8 mouse cellular contexts compared by ENCODE assay signal in genomic region chr15:103339961-103340337, GRCm38 (mm10). TPM values are rescaled to one million over a fixed set of nuclear protein-coding genes. Genes with fewer than 3 reads are reported as not detected.
DNase-seq lines count a peak whose midpoint lies in the region; ATAC-seq and TF ChIP-seq lines count a peak whose summit lies in the region.

Gene Zfp385a (minus strand): TSS chr15:103340093.

- WGBS in embryonic facial prominence, embryonic 10.5 days, result 0% methylated on average over 26 of the region's 26 CpGs
- 1% methylated on average over 26 of the region's 26 CpGs for WGBS in heart, embryonic 13.5 days
- under 1% methylated on average over 25 of the region's 26 CpGs for WGBS in liver, embryonic 14.5 days (ENCODE audit: insufficient replicate concordance)

- H3K9me3 ChIP-seq in embryonic facial prominence, embryonic 10.5 days, result no peaks in the 10 kb centered on the region
- H3K9me3 ChIP-seq in heart, embryonic 13.5 days, result no peaks in the 10 kb centered on the region
- H3K9me3 ChIP-seq in liver, embryonic 14.5 days (ENCODE audit: control insufficient read depth, low read length), result no peaks in the 10 kb centered on the region

- peak; percentile 52 for DNase-seq in urinary bladder, postnatal 25 days (ENCODE audit: low spot score)
- DNase-seq in urinary bladder, adult 2 months (ENCODE audit: low spot score), result no peak
- peak; percentile 74 for DNase-seq in embryonic facial prominence, embryonic 10.5 days (ENCODE audit: low spot score)
- peak; percentile 55 to 66 for DNase-seq in kidney, postnatal 25 days
- DNase-seq in liver, embryonic 14.5 days (ENCODE audit: low read depth in 3 of 3, low spot score in 3 of 3), result no peak
- DNase-seq in retina, embryonic 14.5 days (ENCODE audit: low spot score), result peak; percentile 70
- peak; percentile 87 for DNase-seq in thymus, postnatal 25 days

- H3K36me3 ChIP-seq in embryonic facial prominence, embryonic 10.5 days (replicated peaks), result peaks cover 13% of the 10 kb centered on the region
- peaks cover 27% of the 10 kb centered on the region for H3K36me3 ChIP-seq in heart, embryonic 13.5 days
- no peaks in the 10 kb centered on the region for H3K36me3 ChIP-seq in liver, embryonic 14.5 days (replicated peaks; ENCODE audit: control insufficient read depth, insufficient read depth, low read depth)

- TF ChIP-seq CTCF in liver, embryonic 14.5 days (IDR thresholded peaks at IDR 0.05; ENCODE audit: low read depth), result 0 out of 2 replicates have a peak, but pooled peaks have one; percentile 15

- peak within 1 kb of the TSS; percentile 77 for H3K9ac ChIP-seq in heart, embryonic 13.5 days
- H3K9ac ChIP-seq in liver, embryonic 14.5 days (replicated peaks), result peak within 1 kb of the TSS; percentile 36

- peaks cover 77% of the 10 kb centered on the region for H3K4me1 ChIP-seq in embryonic facial prominence, embryonic 10.5 days
- peaks cover 38% of the 10 kb centered on the region for H3K4me1 ChIP-seq in heart, embryonic 13.5 days
- peaks cover 3 to 30% of the 10 kb centered on the region in 2 experiments for H3K4me1 ChIP-seq in liver, embryonic 14.5 days (replicated peaks; ENCODE audit: control insufficient read depth in 2 of 2, insufficient read depth in 2 of 2, low read length in 1 of 2)

- peak within 1 kb of the TSS; percentile 92 for H3K4me2 ChIP-seq in heart, embryonic 13.5 days
- H3K4me2 ChIP-seq in liver, embryonic 14.5 days (ENCODE audit: low read depth), result peak within 1 kb of the TSS; percentile 94

- peak within 1 kb of the TSS; percentile 76 for H3K4me3 ChIP-seq in embryonic facial prominence, embryonic 10.5 days
- H3K4me3 ChIP-seq in heart, embryonic 13.5 days, result peak within 1 kb of the TSS; percentile 70
- H3K4me3 ChIP-seq in liver, embryonic 14.5 days (ENCODE audit: insufficient read depth in 1 of 2, low read depth in 2 of 2, low read length in 2 of 2), result peak within 1 kb of the TSS; percentile 62 to 75

- peak within 1 kb of the TSS; percentile 42 for H3K27ac ChIP-seq in embryonic facial prominence, embryonic 10.5 days (replicated peaks)
- no peak within 1 kb of the TSS for H3K27ac ChIP-seq in heart, embryonic 13.5 days (replicated peaks)
- H3K27ac ChIP-seq in liver, embryonic 14.5 days, result no peak within 1 kb of the TSS

- TF ChIP-seq EP300 in liver, embryonic 14.5 days (IDR thresholded peaks at IDR 0.05; ENCODE audit: low read depth), result no peak

- H3K27me3 ChIP-seq in embryonic facial prominence, embryonic 10.5 days (replicated peaks; ENCODE audit: low read depth, poor library complexity, severe bottlenecking), result peaks cover 60% of the 10 kb centered on the region
- peaks cover 60% of the 10 kb centered on the region for H3K27me3 ChIP-seq in heart, embryonic 13.5 days (replicated peaks)
- H3K27me3 ChIP-seq in liver, embryonic 14.5 days (ENCODE audit: control insufficient read depth, insufficient read depth, low read length), result no peaks in the 10 kb centered on the region; the same call in 1 of the 2 replicates

- peak; percentile 16; the same call in 1 of the 2 replicates for ATAC-seq in heart, embryonic 13.5 days (ENCODE audit: extremely low read depth, insufficient number of reproducible peaks, low FRiP score, low TSS enrichment)
- ATAC-seq in liver, embryonic 14.5 days (ENCODE audit: insufficient read depth), result peak; percentile 69

RNA-seq across cellular contexts. Expression of gene Zfp385a, which starts in this region (rescaled TPM):
- polyA plus RNA-seq in urinary bladder, adult 2 months (2012; rRNA removed), result 9.9 and 15.6 TPM in 2 replicates
- polyA plus RNA-seq in embryonic facial prominence, embryonic 10.5 days (2016; fragmentation: Nextera tagmentation; extraction: Ambion mirVana), result 22.1 and 22.7 TPM in 2 replicates
- polyA plus RNA-seq in heart, embryonic 13.5 days (2015; fragmentation: Nextera tagmentation; extraction: Ambion mirVana), result 8.3 and 8.9 TPM in 2 replicates
- 4.9 and 5.6 TPM in 2 replicates for polyA plus RNA-seq in liver, embryonic 14.5 days (2012; rRNA removed)
- 4.7 and 6.2 TPM in 2 replicates for polyA plus RNA-seq in liver, embryonic 14.5 days (2014; fragmentation: Nextera tagmentation; extraction: Ambion mirVana)

Comparison
In these comparisons a context has a peak if more than half of its experiments do, and no peak if none do; other contexts are left out.
1. DNase-seq: peak in urinary bladder, postnatal 25 days (single experiment), embryonic facial prominence, embryonic 10.5 days (single experiment), kidney, postnatal 25 days (2 of 2), retina, embryonic 14.5 days (single experiment) and thymus, postnatal 25 days (single experiment); none in urinary bladder, adult 2 months (single experiment) and liver, embryonic 14.5 days (0 of 3).
2. Peak in every context shown above with its lines, with median percentiles within 50 percentile points of each other: H3K4me3 ChIP-seq.